Mouse (Mus musculus) C2C12 (cell line): ENCODE results near the gene Mrrf. TPM values are rescaled to one million over a fixed set of nuclear protein-coding genes. Genes with fewer than 3 reads are reported as not detected.
"Not testable (repeated sequence)": the region's sequence is repeated elsewhere in the genome, so short reads cannot be mapped to it uniquely, and the experiment has no call there.

Experiments used
- H3K27me3 ChIP-seq: one replicate; pipeline ENCODE4 v1.6.1; 2011; ENCODE audit not compliant: control insufficient read depth, insufficient read depth, insufficient read length
- H3K36me3 ChIP-seq: one replicate; pipeline ENCODE4 v1.6.1; 2011; ENCODE audit not compliant: control insufficient read depth, insufficient read depth
- H3K4me3 ChIP-seq: one replicate; pipeline ENCODE4 v1.5.1; 2011; ENCODE audit warnings: mild to moderate bottlenecking, control low read depth; ENCODE audit not compliant: poor library complexity, insufficient read depth, severe bottlenecking
- H3K79me2 ChIP-seq: one replicate; pipeline ENCODE4 v1.6.1; 2011; ENCODE audit not compliant: control insufficient read depth, insufficient read depth
- H3K79me3 ChIP-seq: one replicate; pipeline ENCODE4 v1.6.1; 2011; ENCODE audit warnings: low read depth, control low read depth
- H3ac ChIP-seq: one replicate; pipeline ENCODE3; 2011; ENCODE audit warnings: low read depth; ENCODE audit not compliant: control insufficient read depth, insufficient read length
- CEBPB ChIP-seq: IDR thresholded peaks from one replicate; pipeline ENCODE4 v1.6.1; 2011; ENCODE audit warnings: low read depth, mild to moderate bottlenecking, control low read depth, moderate library complexity
- CTCF ChIP-seq: IDR thresholded peaks from one replicate; pipeline ENCODE4 v1.5.1; 2011; ENCODE audit not compliant: control insufficient read depth, insufficient read depth, insufficient read length
- FOSL1 ChIP-seq: IDR thresholded peaks from one replicate; pipeline ENCODE4 v1.8.0; 2011; ENCODE audit warnings: mild to moderate bottlenecking, low read length; ENCODE audit not compliant: poor library complexity, insufficient read depth, severe bottlenecking
- MAX ChIP-seq: IDR thresholded peaks from one replicate; pipeline ENCODE4 v1.6.1; 2011; ENCODE audit warnings: mild to moderate bottlenecking, control low read depth
- MYOD1 ChIP-seq: IDR thresholded peaks from one replicate; pipeline ENCODE4 v1.6.1; 2011; ENCODE audit warnings: low read depth; ENCODE audit not compliant: control insufficient read depth, insufficient read length
- MYOG ChIP-seq: IDR thresholded peaks from one replicate; pipeline ENCODE4 v1.6.1; 2011; ENCODE audit not compliant: control insufficient read depth, insufficient read length; ENCODE audit errors: extremely low read depth
- USF1 ChIP-seq: IDR thresholded peaks from one replicate; pipeline ENCODE4 v1.6.1; 2011; ENCODE audit warnings: low read depth, mild to moderate bottlenecking, control low read depth, moderate library complexity
- polyA plus RNA-seq: library from polyadenylated mRNA; unstranded; fragments of >200 nt; fragmentation: generic; extraction: Trizol; gene quantifications from one replicate; pipeline ENCODE4 v1.2.1, GENCODE M21; 2012; ENCODE audit warnings: missing spikeins

The Mrrf gene
- polyA plus RNA-seq, 1 experiment = 25.4 TPM

DNA sequence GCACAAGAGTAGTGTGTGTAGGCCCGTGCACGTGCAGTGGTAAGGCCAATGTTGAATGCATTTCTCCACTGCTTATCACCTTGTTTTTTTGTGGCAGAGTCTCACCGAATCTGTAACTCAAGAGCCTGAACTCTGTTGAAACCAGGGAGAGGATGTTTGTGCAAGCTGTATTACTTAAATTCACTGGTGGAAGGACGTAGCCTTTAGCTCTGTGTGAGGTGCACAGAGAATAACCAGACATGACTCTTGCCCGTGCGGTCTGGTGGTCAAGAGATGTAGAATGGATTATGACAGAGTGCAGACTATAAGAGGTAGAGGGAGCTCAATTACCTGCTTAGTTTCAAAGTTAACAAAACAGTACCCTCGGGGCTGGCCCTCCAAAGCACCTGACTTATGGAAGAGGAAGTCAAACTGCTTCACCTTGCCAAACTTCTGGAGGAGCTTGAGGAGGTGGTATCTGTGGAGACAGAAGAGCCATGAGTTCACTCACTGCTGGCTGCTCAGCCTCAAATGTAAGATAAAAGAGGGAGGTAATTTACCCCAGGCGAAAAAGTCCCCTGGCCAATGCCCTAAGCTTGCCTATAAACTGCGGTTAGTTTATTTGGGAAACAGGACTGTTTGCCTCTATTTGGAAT is 9.3 kb upstream of the Mrrf start:
- Histone ChIP-seq H3K79me3 (no peaks in the 10 kb centered on the region), H3K79me2 (peaks cover 18% of the 10 kb centered on the region), H3K4me3 (no peak overlapping the region), H3K36me3 (peaks cover 76% of the 10 kb centered on the region), H3ac (no peak overlapping the region), H3K27me3 (no peaks in the 10 kb centered on the region)
- no peak for TF ChIP-seq MYOD1
- no peak for TF ChIP-seq FOSL1
- TF ChIP-seq CTCF = no peak
- TF ChIP-seq CEBPB = no peak
- TF ChIP-seq USF1 = no peak
- no peak for TF ChIP-seq MYOG
- TF ChIP-seq MAX = no peak

DNA sequence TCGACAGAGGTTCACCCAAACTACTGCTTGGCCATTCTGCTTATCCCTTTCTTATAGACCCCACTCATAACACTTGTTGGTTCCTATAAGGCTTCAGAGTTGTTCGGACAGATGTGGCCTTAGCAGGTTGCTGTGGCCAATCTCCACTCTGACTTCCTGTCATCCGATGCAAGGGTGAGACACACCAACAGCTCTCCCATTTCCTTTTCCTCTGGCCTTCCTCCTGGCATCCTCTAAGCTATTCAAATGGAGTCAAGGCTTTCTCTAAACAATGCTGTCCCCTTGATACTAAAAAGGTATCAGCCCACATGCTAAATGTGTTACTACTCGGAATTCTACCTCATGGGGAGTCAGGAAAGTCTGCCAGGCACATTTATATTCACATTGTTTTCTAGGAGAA is 8.2 kb upstream of the Mrrf start:
- TF ChIP-seq CEBPB (no peak), MAX (no peak), USF1 (no peak), FOSL1 (no peak), MYOD1 (no peak), MYOG (no peak)
- H3K36me3 ChIP-seq = peaks cover 78% of the 10 kb centered on the region
- peaks cover 18% of the 10 kb centered on the region for H3K79me2 ChIP-seq

GRCm38 (mm10) chr2:36129051-36129450 is 7.1 kb upstream of the Mrrf start:
- no peak for TF ChIP-seq MYOD1
- no peak for TF ChIP-seq MAX
- no peak for TF ChIP-seq CTCF
- no peak for TF ChIP-seq FOSL1
- TF ChIP-seq USF1 = no peak
- TF ChIP-seq CEBPB = no peak
- no peak for TF ChIP-seq MYOG
- peaks cover 78% of the 10 kb centered on the region for H3K36me3 ChIP-seq
- H3K79me3 ChIP-seq = peaks cover 4% of the 10 kb centered on the region
- H3K79me2 ChIP-seq = peaks cover 29% of the 10 kb centered on the region
- H3ac ChIP-seq = no peak overlapping the region
- no peak overlapping the region for H3K4me3 ChIP-seq
- no peaks in the 10 kb centered on the region for H3K27me3 ChIP-seq

More for the DNA sequence above, 8.2 kb upstream of the Mrrf start:
- H3K79me3 ChIP-seq = no peaks in the 10 kb centered on the region
- no peak overlapping the region for H3ac ChIP-seq
- H3K27me3 ChIP-seq = no peaks in the 10 kb centered on the region
- no peak overlapping the region for H3K4me3 ChIP-seq

DNA sequence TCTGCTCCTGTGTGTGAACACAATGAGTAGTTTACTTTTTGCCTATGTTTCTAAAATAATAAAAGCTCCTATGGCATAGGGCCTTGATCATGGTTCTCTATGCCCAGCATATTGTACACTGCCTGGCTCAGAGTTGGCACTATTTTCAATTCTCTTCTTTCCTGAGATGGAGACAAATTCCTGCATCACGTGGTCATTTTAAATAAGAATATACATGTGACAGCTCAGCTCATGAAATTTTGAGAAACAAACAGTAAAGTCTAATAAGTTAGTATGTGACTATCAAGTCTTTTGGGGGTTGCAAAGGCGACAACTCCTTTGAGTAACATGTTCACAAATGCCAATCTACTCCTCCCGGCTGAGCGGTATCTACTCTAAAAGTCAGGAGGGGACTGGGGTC is 302 bp upstream of the Mrrf start:
- Histone ChIP-seq H3K79me2 (peaks cover 74% of the 10 kb centered on the region), H3K36me3 (peaks cover 39% of the 10 kb centered on the region), H3K27me3 (no peaks in the 10 kb centered on the region), H3ac (peak overlapping the region; percentile 93), H3K79me3 (peaks cover 32% of the 10 kb centered on the region), H3K4me3 (peak overlapping the region; percentile 71)
- TF ChIP-seq CTCF (no peak), MYOD1 (no peak), USF1 (peak; percentile 53)

- TF ChIP-seq FOSL1 (no peak), USF1 (no peak), MAX (no peak), MYOD1 (no peak), CTCF (no peak), CEBPB (no peak), MYOG (no peak)
- no peaks in the 10 kb centered on the region for H3K27me3 ChIP-seq
- peaks cover 24% of the 10 kb centered on the region for H3K36me3 ChIP-seq
- H3K4me3 ChIP-seq = no peak overlapping the region
- H3ac ChIP-seq = no peak overlapping the region
- H3K79me3 ChIP-seq = peaks cover 28% of the 10 kb centered on the region
- peaks cover 63% of the 10 kb centered on the region for H3K79me2 ChIP-seq
Observed at GRCm38 (mm10) chr2:36139096-36139495, 2.9 kb downstream of the Mrrf start.

- H3K27me3 ChIP-seq = no peaks in the 10 kb centered on the region
Observed at GRCm38 (mm10) chr2:36148876-36149365, 12.7 kb downstream of the Mrrf start.

GRCm38 (mm10) chr2:36152401-36152800 is 16.2 kb downstream of the Mrrf start:
- not testable (repeated sequence) for H3K27me3 ChIP-seq, H3K79me3 ChIP-seq, H3ac ChIP-seq, H3K79me2 ChIP-seq, H3K4me3 ChIP-seq
- H3K36me3 ChIP-seq = peaks cover 39% of the 10 kb centered on the region

More at GRCm38 (mm10) chr2:36148876-36149365, 12.7 kb downstream of the Mrrf start:
- H3K4me3 ChIP-seq = no peak overlapping the region
- no peak overlapping the region for H3ac ChIP-seq
- H3K79me2 ChIP-seq = no peaks in the 10 kb centered on the region
- peaks cover 27% of the 10 kb centered on the region for H3K36me3 ChIP-seq
- TF ChIP-seq CEBPB (no peak), USF1 (no peak), MYOD1 (no peak), FOSL1 (no peak), MYOG (no peak), MAX (no peak), CTCF (no peak)
- H3K79me3 ChIP-seq = no peaks in the 10 kb centered on the region
